Mouse (Mus musculus) natural killer cell, adult 2 months (primary cell): ENCODE measurements around the gene Gm30191.

Experiments used
- DNase-seq, 2 experiments: peaks; one replicate each; pipeline ENCODE4 v3.0.0; 2022; ENCODE audit warnings: low spot score in 2 of 2

Gm30191 gene

GRCm38 (mm10) chr4:134246719-134247258, at the start of gene Gm30191:
Gm30191 (plus strand) TSS chr4:134246935.
- DNase-seq, result no peak

- no peak for DNase-seq
These were observed 47.4 kb upstream of the Gm30191 start for GRCm38 (mm10) chr4:134199371-134199770.

GRCm38 (mm10) chr4:134202904-134203303, 43.8 kb upstream of the Gm30191 start, which contains the start of gene Gm7534:
Gm7534 (minus strand) TSS chr4:134203004.
- no peak for DNase-seq

GRCm38 (mm10) chr4:134203340-134203896, 43.3 kb upstream of the Gm30191 start:
- DNase-seq, result no peak

GRCm38 (mm10) chr4:134206488-134207053, 40.2 kb upstream of the Gm30191 start:
- no peak for DNase-seq

- no peak for DNase-seq
These were observed 23.7 kb upstream of the Gm30191 start for GRCm38 (mm10) chr4:134222793-134223600.

GRCm38 (mm10) chr4:134227194-134227593, 19.5 kb upstream of the Gm30191 start, which contains the start of gene Catsper4:
Catsper4 (minus strand) TSS chr4:134227383.
- no peak for DNase-seq

GRCm38 (mm10) chr4:134230431-134230830, 16.3 kb upstream of the Gm30191 start:
- no peak for DNase-seq

- DNase-seq, result no peak
These were observed 11.9 kb upstream of the Gm30191 start for GRCm38 (mm10) chr4:134234876-134235275.

- no peak for DNase-seq
These were observed 9.0 kb upstream of the Gm30191 start for GRCm38 (mm10) chr4:134237582-134238278.

GRCm38 (mm10) chr4:134238279-134238651, 8.5 kb upstream of the Gm30191 start, which contains the start of gene Cnksr1:
Cnksr1 (minus strand) TSS chr4:134238399.
- no peak for DNase-seq

GRCm38 (mm10) chr4:134238686-134239085, 8.0 kb upstream of the Gm30191 start:
- DNase-seq, result no peak

GRCm38 (mm10) chr4:134243516-134244250, 3.1 kb upstream of the Gm30191 start, which contains the start of gene E130218I03Rik:
E130218I03Rik (plus strand) TSS chr4:134243662.
- no peak for DNase-seq

- DNase-seq, result peak; percentile 95 to 96
These were observed 1.4 kb upstream of the Gm30191 start, which contains the start of gene Zfp593 for GRCm38 (mm10) chr4:134245148-134245843. Zfp593 (minus strand) TSS chr4:134245592.

GRCm38 (mm10) chr4:134246256-134246655, 479 bp upstream of the Gm30191 start:
- DNase-seq, result no peak

GRCm38 (mm10) chr4:134249651-134250050, 2.9 kb downstream of the Gm30191 start:
- peak; percentile 45 to 69 for DNase-seq

GRCm38 (mm10) chr4:134250116-134250929, 3.6 kb downstream of the Gm30191 start:
- no peak for DNase-seq

GRCm38 (mm10) chr4:134250930-134251240, 4.2 kb downstream of the Gm30191 start:
- no peak for DNase-seq

- DNase-seq, result no peak
These were observed 4.8 kb downstream of the Gm30191 start for GRCm38 (mm10) chr4:134251241-134252130.
